Mouse (Mus musculus) lung, embryonic 14.5 days (tissue): ENCODE measurements at regions not wholly inside any gene's neighbourhood (a gene's known extent, or its start where the extent isn't known, plus 50 kb on each side); places are given as distances from the start of the nearest gene placed in this dataset.

Source experiments
- ATAC-seq: fragments of 200-750 bp; cut with Nextera tagmentation; 2 replicates; pipeline ENCODE4 v1.8.0; 2017; ENCODE audit warnings: mild to moderate bottlenecking, moderate TSS enrichment, moderate library complexity; ENCODE audit not compliant: insufficient read depth
- DNase-seq: peaks from one replicate; pipeline ENCODE4 v3.0.0-alpha.2; 2015
- H3K27ac ChIP-seq: fragments of 300-500 bp; sonication (generic); 2 replicates; pipeline ENCODE4 v1.5.1; 2014; ENCODE audit warnings: low read depth, mild to moderate bottlenecking, moderate library complexity
- H3K27me3 ChIP-seq: fragments of 300-500 bp; sonication (generic); 2 replicates; pipeline ENCODE4 v1.6.1; 2014; ENCODE audit warnings: low read length, control low read depth; ENCODE audit not compliant: insufficient read depth
- H3K36me3 ChIP-seq: fragments of 300-500 bp; sonication (generic); 2 replicates; pipeline ENCODE4 v1.6.1; 2014; ENCODE audit warnings: control low read depth; ENCODE audit not compliant: insufficient read depth
- H3K4me1 ChIP-seq: fragments of 300-500 bp; sonication (generic); 2 replicates; pipeline ENCODE4 v1.6.1; 2014; ENCODE audit warnings: antibody characterized with exemption, control low read depth; ENCODE audit not compliant: insufficient read depth
- H3K4me2 ChIP-seq: fragments of 300-500 bp; sonication (generic); 2 replicates; pipeline ENCODE4 v1.6.1; 2014; ENCODE audit warnings: mild to moderate bottlenecking
- H3K4me3 ChIP-seq: fragments of 300-500 bp; sonication (generic); 2 replicates; pipeline ENCODE4 v1.5.1; 2014; ENCODE audit warnings: low read depth, low read length
- H3K9ac ChIP-seq: fragments of 300-500 bp; sonication (generic); 2 replicates; pipeline ENCODE4 v1.6.1; 2014
- H3K9me3 ChIP-seq: fragments of 300-500 bp; sonication (generic); 2 replicates; pipeline ENCODE4 v1.6.1; 2016; ENCODE audit warnings: low read depth, low read length, control low read depth
- CTCF ChIP-seq: IDR thresholded peaks from 2 replicates; pipeline ENCODE4 v1.5.1; 2016; ENCODE audit warnings: antibody characterized with exemption, low read depth
- WGBS: fragments of 180-500 bp; shearing (Covaris S2); extraction: QIAGEN DNeasy Blood & Tissue Kit; methylation state at CpG from one replicate; pipeline ENCODE4 v1.1.7; 2014; 5-methylcytosine and 5-hydroxymethylcytosine counted together

- Histone ChIP-seq H3K9me3 (no peaks in the 10 kb centered on the region), H3K4me3 (no peak overlapping the region), H3K4me2 (no peak overlapping the region), H3K27ac (no peak overlapping the region), H3K36me3 (no peaks in the 10 kb centered on the region), H3K27me3 (no peaks in the 10 kb centered on the region), H3K4me1 (no peaks in the 10 kb centered on the region), H3K9ac (no peak overlapping the region)
- no peak for DNase-seq
- ATAC-seq: no peak
- WGBS: 79% methylated on average over 10 of the region's 10 CpGs
- no peak for TF ChIP-seq CTCF
Measured at GRCm38 (mm10) chr2:50687672-50688151, 391.1 kb upstream of the Mmadhc start.

- no peaks in the 10 kb centered on the region for H3K4me1 ChIP-seq
- no peaks in the 10 kb centered on the region for H3K36me3 ChIP-seq
- no peak overlapping the region for H3K9ac ChIP-seq
- H3K4me2 ChIP-seq: no peak overlapping the region
- no peaks in the 10 kb centered on the region for H3K9me3 ChIP-seq
- peak; percentile 70 for ATAC-seq
- peak; percentile 63 for DNase-seq
- TF ChIP-seq CTCF: no peak
- H3K4me3 ChIP-seq: no peak overlapping the region
- no peaks in the 10 kb centered on the region for H3K27me3 ChIP-seq
- H3K27ac ChIP-seq: no peak overlapping the region
- 23% methylated on average over 5 of the region's 5 CpGs for WGBS
Measured at GRCm38 (mm10) chr2:50687222-50687621, 390.6 kb upstream of the Mmadhc start.

- Histone ChIP-seq H3K4me1 (no peaks in the 10 kb centered on the region), H3K27ac (no peak overlapping the region), H3K4me3 (no peak overlapping the region), H3K27me3 (no peaks in the 10 kb centered on the region), H3K9ac (no peak overlapping the region), H3K4me2 (no peak overlapping the region), H3K36me3 (no peaks in the 10 kb centered on the region), H3K9me3 (no peaks in the 10 kb centered on the region)
- DNase-seq (no peak), ATAC-seq (no peak)
- WGBS: 83% methylated on average over 1 of the region's 1 CpGs
- no peak for TF ChIP-seq CTCF
Measured at GRCm38 (mm10) chr2:50677456-50677855, 380.9 kb upstream of the Mmadhc start.

DNA sequence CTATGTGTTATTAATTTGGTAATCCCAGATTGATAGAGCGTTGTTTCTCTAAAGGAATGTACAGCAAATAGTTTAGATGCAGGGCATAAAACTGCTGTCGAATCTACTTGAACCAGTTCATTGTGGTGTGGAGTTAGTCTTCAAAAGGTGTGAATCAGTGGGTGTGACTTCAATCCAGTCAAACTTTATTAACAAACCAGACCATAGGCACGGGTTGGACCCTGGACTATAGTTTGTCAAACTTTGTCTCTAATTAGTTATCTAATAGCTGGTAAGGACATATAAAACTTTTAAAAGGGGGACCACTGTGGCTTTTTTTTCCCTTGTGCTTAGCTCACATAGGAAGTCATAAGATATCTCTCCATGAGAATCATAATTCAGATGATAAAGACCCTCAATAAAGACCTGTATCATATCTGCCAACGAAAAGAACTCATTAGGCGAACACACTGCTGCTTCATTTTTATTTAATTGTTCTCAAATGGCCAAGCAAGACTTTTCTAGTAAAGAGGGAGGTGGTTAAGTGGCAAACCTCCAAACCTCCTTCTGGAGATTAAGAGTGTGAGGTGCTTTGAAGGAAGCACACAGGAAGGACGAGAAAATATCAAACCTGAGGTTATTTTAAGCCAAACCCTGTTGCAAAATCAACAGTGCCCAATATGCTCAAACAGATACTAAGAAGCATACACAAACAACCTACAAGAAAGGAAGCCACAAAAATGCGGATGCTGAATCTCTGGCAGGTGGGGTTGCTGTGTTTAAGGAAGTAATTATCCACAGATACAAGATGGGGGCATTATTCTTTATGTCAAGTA is 379.3 kb upstream of the Mmadhc start:
- 74% methylated on average over 7 of the region's 7 CpGs for WGBS
- H3K4me3 ChIP-seq: no peak overlapping the region
- no peak for ATAC-seq
- DNase-seq: no peak
- no peak overlapping the region for H3K27ac ChIP-seq
- no peak overlapping the region for H3K4me2 ChIP-seq
- no peaks in the 10 kb centered on the region for H3K4me1 ChIP-seq
- H3K9ac ChIP-seq: no peak overlapping the region
- no peaks in the 10 kb centered on the region for H3K36me3 ChIP-seq
- no peaks in the 10 kb centered on the region for H3K27me3 ChIP-seq
- TF ChIP-seq CTCF: no peak
- H3K9me3 ChIP-seq: no peaks in the 10 kb centered on the region

DNA sequence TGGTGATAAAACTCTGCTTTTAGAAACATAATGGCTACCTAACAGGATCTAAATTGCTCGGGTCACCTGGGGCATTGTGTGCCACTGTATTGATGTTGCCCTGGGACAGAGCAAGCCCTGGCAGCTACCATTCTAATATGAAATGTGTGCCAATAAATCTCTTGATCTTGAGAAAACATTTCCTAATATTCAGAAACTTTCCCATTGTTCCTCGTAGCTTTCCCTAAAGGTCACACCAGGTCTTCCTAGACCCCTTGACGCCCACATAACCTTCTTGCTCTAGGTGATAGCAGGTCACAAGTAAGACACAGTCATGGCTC is 378.2 kb upstream of the Mmadhc start:
- H3K9me3 ChIP-seq: no peaks in the 10 kb centered on the region
- no peak for TF ChIP-seq CTCF
- no peak overlapping the region for H3K27ac ChIP-seq
- no peak overlapping the region for H3K4me2 ChIP-seq
- no peaks in the 10 kb centered on the region for H3K36me3 ChIP-seq
- 85% methylated on average over 3 of the region's 3 CpGs for WGBS
- DNase-seq (no peak), ATAC-seq (no peak)
- H3K4me1 ChIP-seq: no peaks in the 10 kb centered on the region
- H3K4me3 ChIP-seq: no peak overlapping the region
- no peaks in the 10 kb centered on the region for H3K27me3 ChIP-seq
- no peak overlapping the region for H3K9ac ChIP-seq

DNA sequence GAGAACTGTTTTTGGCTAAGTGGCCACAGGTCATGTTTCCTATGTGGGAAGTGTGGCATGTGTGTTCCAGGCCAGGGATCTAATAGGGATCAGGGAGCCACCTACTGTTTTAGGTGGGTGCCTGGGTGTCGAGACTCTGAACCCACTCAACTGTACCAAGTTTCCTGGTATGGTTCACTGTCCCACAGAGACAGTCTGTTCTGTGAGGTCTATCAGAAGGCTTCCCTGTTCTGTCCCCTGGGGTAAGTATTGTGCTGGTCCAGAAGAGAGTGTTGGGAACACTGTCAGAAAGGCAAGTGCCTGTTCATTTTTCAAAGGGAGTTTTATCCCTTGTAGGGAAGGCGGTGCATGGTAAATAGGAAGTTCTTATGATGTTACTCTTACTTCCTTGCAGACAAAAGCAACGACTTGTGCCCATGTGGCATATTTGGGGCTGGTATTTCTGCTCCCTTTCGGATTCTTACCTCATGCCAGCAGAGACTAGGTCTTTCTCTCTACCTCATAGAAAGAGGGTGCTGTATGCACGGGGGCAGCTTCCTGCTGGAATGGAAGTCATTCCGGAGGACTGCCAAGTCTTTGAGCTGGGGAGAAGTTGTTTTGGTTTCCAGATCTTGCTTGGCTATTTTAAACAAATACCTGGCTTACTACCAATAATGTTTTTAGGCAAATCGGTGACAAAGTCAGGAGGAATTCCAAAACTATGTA is 377.7 kb upstream of the Mmadhc start:
- Histone ChIP-seq H3K9ac (no peak overlapping the region), H3K9me3 (no peaks in the 10 kb centered on the region), H3K27ac (no peak overlapping the region), H3K36me3 (no peaks in the 10 kb centered on the region), H3K4me3 (no peak overlapping the region), H3K4me2 (no peak overlapping the region), H3K4me1 (no peaks in the 10 kb centered on the region), H3K27me3 (no peaks in the 10 kb centered on the region)
- 70% methylated on average over 7 of the region's 7 CpGs for WGBS
- ATAC-seq (no peak), DNase-seq (peak; percentile 54)
- TF ChIP-seq CTCF: no peak

GRCm38 (mm10) chr2:50669297-50669696 is 372.7 kb upstream of the Mmadhc start:
- no peak for TF ChIP-seq CTCF
- H3K4me2 ChIP-seq: no peak overlapping the region
- no peaks in the 10 kb centered on the region for H3K36me3 ChIP-seq
- H3K27ac ChIP-seq: no peak overlapping the region
- ATAC-seq (no peak), DNase-seq (no peak)
- no peaks in the 10 kb centered on the region for H3K27me3 ChIP-seq
- H3K4me1 ChIP-seq: no peaks in the 10 kb centered on the region
- no peak overlapping the region for H3K9ac ChIP-seq
- no peaks in the 10 kb centered on the region for H3K9me3 ChIP-seq
- H3K4me3 ChIP-seq: no peak overlapping the region
